Mouse (Mus musculus) cortical plate, adult 2 months (tissue): ENCODE data around the gene Fam117a.

Experiments used
- CTCF ChIP-seq: fragments of 200-500 bp; IDR thresholded peaks from 2 replicates; pipeline ENCODE4 v1.5.1; 2011; ENCODE audit warnings: mild to moderate bottlenecking, control low read depth, low read length; ENCODE audit not compliant: insufficient read depth; ENCODE audit errors: extremely low read depth
- POLR2A ChIP-seq: fragments of 200-500 bp; IDR thresholded peaks from 2 replicates; pipeline ENCODE4 v1.6.1; 2011; ENCODE audit warnings: mild to moderate bottlenecking, low read length, control low read depth; ENCODE audit not compliant: insufficient read depth; ENCODE audit errors: extremely low read depth

- TF ChIP-seq CTCF (no peak), POLR2A (no peak)
Measured at GRCm38 (mm10) chr11:95394112-95394511, 57.3 kb downstream of the Fam117a start.
